Mouse (Mus musculus) liver, adult 2 months (tissue): ENCODE data around the gene Nfyb.

ENCODE experiments used
- CTCF ChIP-seq: fragments of 200-500 bp; IDR thresholded peaks from 2 replicates; pipeline ENCODE4 v1.5.1; 2011; ENCODE audit warnings: low read depth, low read length, control low read depth
- POLR2A ChIP-seq: fragments of 200-500 bp; IDR thresholded peaks from 2 replicates; pipeline ENCODE4 v1.6.1; 2011; ENCODE audit warnings: low read length, control low read depth; ENCODE audit not compliant: insufficient read depth; ENCODE audit errors: extremely low read depth

DNA sequence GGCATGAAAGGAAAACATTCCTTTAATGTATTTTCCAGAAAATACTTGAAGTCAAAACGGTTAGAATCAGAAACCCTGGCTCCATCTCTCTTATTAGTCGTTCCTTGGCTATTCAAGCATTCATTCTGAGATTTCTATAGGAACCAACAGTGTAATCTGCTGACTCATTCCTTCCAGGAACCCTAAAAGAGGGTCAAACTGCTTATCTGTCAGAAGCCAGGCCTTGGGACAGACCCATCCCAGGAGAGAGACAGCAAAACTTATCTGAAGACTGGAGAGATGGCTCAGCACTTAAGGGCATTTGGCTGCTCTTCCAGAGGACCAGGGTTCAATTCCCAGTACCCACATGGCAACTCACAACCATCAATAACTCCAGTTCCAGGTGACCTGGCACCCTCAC, 13.1 kb upstream of the Nfyb start:
- TF ChIP-seq CTCF (no peak), POLR2A (no peak)
